Mouse (Mus musculus): ENCODE results near the gene Smcr8. TPM values are rescaled to one million over a fixed set of nuclear protein-coding genes. Genes with fewer than 3 reads are reported as not detected.

Gene Smcr8
- total RNA-seq, 2 experiments from 2014 or later = 31.0 to 32.6 TPM

GRCm38 (mm10) chr11:60766969-60767368 lies 10.4 kb upstream of the Smcr8 start:
- DNase-seq (ENCODE audit: extremely low spot score in 1 of 2, low spot score in 2 of 2) = no peak
- TF ChIP-seq CTCF (IDR thresholded peaks at IDR 0.05) = peak; percentile 30
- intact Hi-C loops (cut with DNase I) = no loop called here

GRCm38 (mm10) chr11:60769322-60769721 lies 8.0 kb upstream of the Smcr8 start:
- no peak for TF ChIP-seq CTCF (IDR thresholded peaks at IDR 0.05)
- Histone ChIP-seq H3K4me3 (no peak overlapping the region), H3K27ac (no peak overlapping the region)
- intact Hi-C loops (cut with DNase I) = no loop called here
- DNase-seq (ENCODE audit: extremely low spot score in 1 of 2, low spot score in 2 of 2) = no peak

More at GRCm38 (mm10) chr11:60766969-60767368, 10.4 kb upstream of the Smcr8 start:
- no peak overlapping the region for H3K4me3 ChIP-seq
- no peak overlapping the region for H3K27ac ChIP-seq

GRCm38 (mm10) chr11:60770776-60771175 lies 6.5 kb upstream of the Smcr8 start:
- no peak for DNase-seq (ENCODE audit: extremely low spot score in 1 of 2, low spot score in 2 of 2)
- intact Hi-C loops (cut with DNase I) = no loop called here
- H3K4me3 ChIP-seq = no peak overlapping the region
- no peak for TF ChIP-seq CTCF (IDR thresholded peaks at IDR 0.05)
- H3K27ac ChIP-seq = no peak overlapping the region

GRCm38 (mm10) chr11:60772161-60772560 lies 5.2 kb upstream of the Smcr8 start:
- no peak for DNase-seq (ENCODE audit: extremely low spot score in 1 of 2, low spot score in 2 of 2)
- H3K27ac ChIP-seq = no peak overlapping the region
- H3K4me3 ChIP-seq = no peak overlapping the region
- intact Hi-C loops (cut with DNase I) = no loop called here
- no peak; the same call in 1 of the 2 replicates for TF ChIP-seq CTCF (IDR thresholded peaks at IDR 0.05)

GRCm38 (mm10) chr11:60774158-60774689 lies 3.1 kb upstream of the Smcr8 start:
- no peak overlapping the region for H3K27ac ChIP-seq
- no peak for TF ChIP-seq CTCF (IDR thresholded peaks at IDR 0.05)
- no peak overlapping the region for H3K4me3 ChIP-seq
- DNase-seq (ENCODE audit: extremely low spot score in 1 of 2, low spot score in 2 of 2) = no peak
- intact Hi-C loops (cut with DNase I) = no loop called here

GRCm38 (mm10) chr11:60774841-60775240 lies 2.5 kb upstream of the Smcr8 start:
- no peak for TF ChIP-seq CTCF (IDR thresholded peaks at IDR 0.05)
- DNase-seq (ENCODE audit: extremely low spot score in 1 of 2, low spot score in 2 of 2) = no peak
- Histone ChIP-seq H3K4me3 (no peak overlapping the region), H3K27ac (no peak overlapping the region)
- intact Hi-C loops (cut with DNase I) = loop anchor here (5.0 kb wide), 1 partner anchor 78 kb away; the partner anchor contains the start of gene Llgl1

GRCm38 (mm10) chr11:60775578-60775977 lies 1.7 kb upstream of the Smcr8 start:
- intact Hi-C loops (cut with DNase I) = loop anchor here (5.0 kb wide), 1 partner anchor 78 kb away; the partner anchor contains the start of gene Llgl1
- TF ChIP-seq CTCF (IDR thresholded peaks at IDR 0.05) = no peak
- no peak overlapping the region for H3K27ac ChIP-seq
- no peak overlapping the region for H3K4me3 ChIP-seq
- DNase-seq (ENCODE audit: extremely low spot score in 1 of 2, low spot score in 2 of 2) = no peak

- no peak for DNase-seq (ENCODE audit: extremely low spot score in 1 of 2, low spot score in 2 of 2)
- H3K4me3 ChIP-seq = peak overlapping the region; percentile 88
- intact Hi-C loops (cut with DNase I) = loop anchor here (2.0 to 5.0 kb wide), 2 partner anchors 79 to 103 kb away; partner anchors contain the start of genes Llgl1 and Tmem11
- TF ChIP-seq CTCF (IDR thresholded peaks at IDR 0.05) = no peak
- peak overlapping the region; percentile 95 for H3K27ac ChIP-seq
Measured at GRCm38 (mm10) chr11:60776107-60776828, 1.1 kb upstream of the Smcr8 start.

- Histone ChIP-seq H3K4me3 (peak overlapping the region; percentile 88), H3K27ac (peak overlapping the region; percentile 95)
- DNase-seq (ENCODE audit: extremely low spot score in 1 of 2, low spot score in 2 of 2) = no peak
- TF ChIP-seq CTCF (IDR thresholded peaks at IDR 0.05) = no peak
- intact Hi-C loops (cut with DNase I) = loop anchor here (1.0 to 5.0 kb wide), 3 partner anchors 52 to 101 kb away; partner anchors contain the start of genes Dhrs7b, Llgl1 and Tmem11
Measured at GRCm38 (mm10) chr11:60777801-60778370, 562 bp downstream of the Smcr8 start.

- TF ChIP-seq CTCF (IDR thresholded peaks at IDR 0.05) = no peak
- intact Hi-C loops (cut with DNase I) = loop anchor here (5.0 kb wide), 1 partner anchor 82 kb away; the partner anchor contains the start of gene Llgl1
- H3K27ac ChIP-seq = no peak overlapping the region
- H3K4me3 ChIP-seq = peak overlapping the region; percentile 33; the same call in 1 of the 2 replicates
- no peak for DNase-seq (ENCODE audit: extremely low spot score in 1 of 2, low spot score in 2 of 2)
Measured at GRCm38 (mm10) chr11:60779673-60780189, 2.4 kb downstream of the Smcr8 start.

GRCm38 (mm10) chr11:60784179-60784922 lies 7.0 kb downstream of the Smcr8 start:
- Histone ChIP-seq H3K4me3 (no peak overlapping the region), H3K27ac (no peak overlapping the region)
- DNase-seq (ENCODE audit: extremely low spot score in 1 of 2, low spot score in 2 of 2) = no peak
- no peak for TF ChIP-seq CTCF (IDR thresholded peaks at IDR 0.05)
- intact Hi-C loops (cut with DNase I) = no loop called here
